Mouse (Mus musculus) adipocyte (in vitro differentiated cells): ENCODE data around the gene Agpat3.

Experiments
- DNase-seq: peaks from one replicate; pipeline ENCODE4 v3.0.0-alpha.2; 2016; ENCODE audit warnings: low spot score

Gene Agpat3

GRCm38 (mm10) chr10:78351887-78352665 is at the start of gene Agpat3:
Gene Agpat3, minus strand, starts transcription at chr10:78352489.
- DNase-seq: no peak

GRCm38 (mm10) chr10:78401127-78401526 is 48.8 kb upstream of the Agpat3 start:
- DNase-seq: no peak

- DNase-seq: no peak
These were observed 46.9 kb upstream of the Agpat3 start for GRCm38 (mm10) chr10:78399090-78399657.

- DNase-seq: no peak
These were observed 44.3 kb upstream of the Agpat3 start for GRCm38 (mm10) chr10:78396625-78396885.

GRCm38 (mm10) chr10:78395819-78396624 is 43.7 kb upstream of the Agpat3 start:
- DNase-seq: peak; percentile 78

- no peak for DNase-seq
These were observed 43.1 kb upstream of the Agpat3 start for GRCm38 (mm10) chr10:78395377-78395776.

- DNase-seq: peak; percentile 84
These were observed 39.8 kb upstream of the Agpat3 start for GRCm38 (mm10) chr10:78392072-78392471.

- DNase-seq: no peak
These were observed 38.7 kb upstream of the Agpat3 start for GRCm38 (mm10) chr10:78390982-78391470.

- no peak for DNase-seq
These were observed 36.1 kb upstream of the Agpat3 start for GRCm38 (mm10) chr10:78388216-78388980.

- no peak for DNase-seq
These were observed 33.2 kb upstream of the Agpat3 start for GRCm38 (mm10) chr10:78385520-78385919.

GRCm38 (mm10) chr10:78383567-78383966 is 31.3 kb upstream of the Agpat3 start:
- no peak for DNase-seq

- DNase-seq: no peak
These were observed 26.2 kb upstream of the Agpat3 start for GRCm38 (mm10) chr10:78378516-78378915.

- DNase-seq: no peak
These were observed 20.7 kb upstream of the Agpat3 start for GRCm38 (mm10) chr10:78372681-78373668.

GRCm38 (mm10) chr10:78371746-78372145 is 19.5 kb upstream of the Agpat3 start:
- no peak for DNase-seq

- no peak for DNase-seq
These were observed 15.3 kb upstream of the Agpat3 start for GRCm38 (mm10) chr10:78367586-78367985.

GRCm38 (mm10) chr10:78366851-78367312 is 14.6 kb upstream of the Agpat3 start:
- no peak for DNase-seq

GRCm38 (mm10) chr10:78366195-78366834 is 14.0 kb upstream of the Agpat3 start:
- no peak for DNase-seq

- no peak for DNase-seq
These were observed 13.3 kb upstream of the Agpat3 start for GRCm38 (mm10) chr10:78365555-78365954.

- no peak for DNase-seq
These were observed 11.8 kb upstream of the Agpat3 start for GRCm38 (mm10) chr10:78364106-78364505.

GRCm38 (mm10) chr10:78363366-78363765 is 11.1 kb upstream of the Agpat3 start:
- DNase-seq: no peak
